Mouse (Mus musculus) midbrain, embryonic 14.5 days (tissue): Measurements from ENCODE around the gene Carns1. TPM values are rescaled to one million over a fixed set of nuclear protein-coding genes. Genes with fewer than 3 reads are reported as not detected.

Source experiments
- ATAC-seq: fragments of 200-750 bp; cut with Nextera tagmentation; 2 replicates; pipeline ENCODE4 v1.8.0; 2017; ENCODE audit warnings: moderate number of reproducible peaks, moderate library complexity; ENCODE audit not compliant: low FRiP score, low TSS enrichment
- DNase-seq: peaks from one replicate; pipeline ENCODE4 v3.0.0-alpha.2; 2015
- H3K27ac ChIP-seq: fragments of 300-500 bp; sonication (generic); replicated peaks from 2 replicates; pipeline ENCODE4 v1.5.1; 2014; ENCODE audit warnings: mild to moderate bottlenecking, low read depth, low read length, moderate library complexity
- H3K27me3 ChIP-seq: fragments of 300-500 bp; sonication (generic); 2 replicates; pipeline ENCODE4 v1.6.1; 2014; ENCODE audit warnings: low read length, control low read depth, mixed read lengths; ENCODE audit not compliant: control insufficient read depth, insufficient read depth
- H3K36me3 ChIP-seq: fragments of 300-500 bp; sonication (generic); 2 replicates; pipeline ENCODE4 v1.6.1; 2014; ENCODE audit warnings: low read length, control low read depth; ENCODE audit not compliant: control insufficient read depth, insufficient read depth
- H3K4me1 ChIP-seq: fragments of 300-500 bp; sonication (generic); 2 replicates; pipeline ENCODE4 v1.6.1; 2014; ENCODE audit warnings: mild to moderate bottlenecking, antibody characterized with exemption, low read length, control low read depth; ENCODE audit not compliant: control insufficient read depth, insufficient read depth
- H3K4me2 ChIP-seq: fragments of 300-500 bp; sonication (generic); 2 replicates; pipeline ENCODE4 v1.6.1; 2014; ENCODE audit warnings: mild to moderate bottlenecking, low read length, moderate library complexity
- H3K4me3 ChIP-seq: fragments of 300-500 bp; sonication (generic); replicated peaks from 2 replicates; pipeline ENCODE4 v1.5.1; 2014; ENCODE audit warnings: low read depth, low read length
- H3K9ac ChIP-seq: fragments of 300-500 bp; sonication (generic); replicated peaks from 2 replicates; pipeline ENCODE4 v1.6.1; 2014; ENCODE audit warnings: mild to moderate bottlenecking, low read length, moderate library complexity
- H3K9me3 ChIP-seq: fragments of 300-500 bp; sonication (generic); 2 replicates; pipeline ENCODE4 v1.6.1; 2016; ENCODE audit warnings: low read length, control low read depth, mixed read lengths; ENCODE audit not compliant: control insufficient read depth
- WGBS: fragments of 180-500 bp; shearing (Covaris S2); extraction: QIAGEN DNeasy Blood & Tissue Kit; methylation state at CpG from one replicate; pipeline ENCODE4 v1.1.7; 2014; 5-methylcytosine and 5-hydroxymethylcytosine counted together
- polyA plus RNA-seq: library from polyadenylated mRNA; unstranded; fragments of >200 nt; fragmentation: Nextera tagmentation; extraction: Ambion mirVana; gene quantifications from 2 replicates; pipeline ENCODE4 v1.2.1, GENCODE M21; 2014

Gene Carns1
- polyA plus RNA-seq, 1 experiment from 2014 or later: 6.0 TPM

DNA sequence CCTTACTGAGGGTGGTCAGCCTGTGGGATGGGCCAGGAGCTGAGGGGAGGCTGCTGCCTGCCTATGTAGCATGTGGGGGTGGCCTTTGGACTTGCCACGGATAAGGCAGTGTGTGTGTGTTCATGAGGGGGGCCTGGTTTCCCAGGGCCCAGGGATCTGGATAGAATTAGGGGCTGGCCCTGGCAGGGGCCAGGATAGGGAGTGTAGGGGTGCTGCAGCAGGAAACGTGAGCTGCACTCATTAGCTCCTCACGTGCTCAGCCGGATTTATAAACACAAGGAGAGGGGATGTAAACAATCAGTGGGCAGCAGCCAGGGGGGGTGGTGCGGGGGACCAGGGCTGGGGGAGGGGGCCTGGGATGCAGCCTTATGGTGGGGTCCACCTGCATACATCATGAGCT lies 41.9 kb upstream of the Carns1 start:
- no peak overlapping the region for H3K4me2 ChIP-seq
- H3K27me3 ChIP-seq: peaks cover 40% of the 10 kb centered on the region
- no peak overlapping the region for H3K4me3 ChIP-seq
- 15% methylated on average over 5 of the region's 5 CpGs for WGBS
- ATAC-seq: no peak
- 0 out of 2 replicates have a peak, but pooled peaks cover 15% of the 10 kb centered on the region for H3K4me1 ChIP-seq
- H3K27ac ChIP-seq: no peak overlapping the region
- H3K9me3 ChIP-seq: no peaks in the 10 kb centered on the region
- no peak overlapping the region for H3K9ac ChIP-seq
- no peak for DNase-seq
- H3K36me3 ChIP-seq: no peaks in the 10 kb centered on the region

DNA sequence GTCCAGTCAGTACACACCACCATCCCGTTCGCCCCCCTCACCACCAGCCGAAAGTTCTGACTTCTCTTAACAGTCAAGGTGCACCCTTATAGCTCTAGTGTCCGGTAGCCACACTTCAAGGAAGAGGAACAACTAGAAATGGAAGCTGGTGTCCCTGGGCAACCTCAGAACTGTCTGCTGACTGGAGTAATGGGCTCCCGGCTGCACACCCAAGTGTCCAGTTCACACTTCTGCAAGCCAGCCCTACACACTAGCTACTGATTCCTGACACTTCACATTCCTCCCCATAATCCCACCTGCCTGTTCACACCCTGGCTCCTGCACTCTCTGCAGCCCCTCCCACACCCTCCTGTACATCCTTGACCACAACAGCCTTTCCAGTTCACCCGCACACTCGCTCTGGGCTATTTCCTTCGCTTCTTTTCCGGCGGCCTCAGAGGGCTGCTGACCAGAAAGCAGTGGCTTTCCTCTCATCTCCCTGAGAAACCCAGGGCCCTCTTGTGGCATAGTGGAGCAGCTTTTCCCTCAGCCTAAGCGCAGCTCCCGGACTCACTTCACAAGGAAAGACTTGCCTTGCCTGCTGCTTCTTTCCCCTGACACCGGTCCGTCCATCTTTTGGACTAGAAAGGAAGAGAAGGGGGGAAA lies 40.9 kb upstream of the Carns1 start:
- H3K9me3 ChIP-seq: no peaks in the 10 kb centered on the region
- WGBS: 22% methylated on average over 14 of the region's 14 CpGs
- no peaks in the 10 kb centered on the region for H3K36me3 ChIP-seq
- peaks cover 44% of the 10 kb centered on the region for H3K27me3 ChIP-seq
- no peak overlapping the region for H3K4me3 ChIP-seq
- 0 out of 2 replicates have a peak overlapping the region, but pooled peaks have one; percentile 3 for H3K4me2 ChIP-seq
- 0 out of 2 replicates have a peak, but pooled peaks cover 15% of the 10 kb centered on the region for H3K4me1 ChIP-seq
- H3K27ac ChIP-seq: no peak overlapping the region
- no peak for ATAC-seq
- peak; percentile 72 for DNase-seq
- no peak overlapping the region for H3K9ac ChIP-seq

DNA sequence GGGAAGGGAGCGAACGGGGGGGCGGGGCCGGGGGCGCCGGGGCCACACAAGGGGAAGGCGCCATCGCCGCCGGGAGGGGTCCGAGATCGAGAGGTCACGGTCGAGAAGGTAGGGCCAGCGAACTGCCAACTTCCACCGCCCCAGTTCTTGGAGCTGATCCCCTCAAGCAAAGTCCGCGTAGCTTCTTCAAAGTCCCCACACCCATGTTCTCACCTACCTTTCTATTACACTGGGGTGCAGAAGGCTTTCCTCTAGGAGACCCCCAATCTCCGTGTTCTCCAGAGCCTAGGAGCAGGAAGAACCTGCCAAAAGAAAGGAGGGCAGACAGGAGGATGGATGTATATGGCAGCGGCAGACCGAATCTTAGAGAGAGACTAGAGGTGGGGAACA lies 40.2 kb upstream of the Carns1 start:
- peak overlapping the region; percentile 47 for H3K4me3 ChIP-seq
- peak overlapping the region; percentile 95 for H3K4me2 ChIP-seq
- DNase-seq: no peak
- peak overlapping the region; percentile 62 for H3K9ac ChIP-seq
- ATAC-seq: no peak
- H3K4me1 ChIP-seq: 0 out of 2 replicates have a peak, but pooled peaks cover 15% of the 10 kb centered on the region
- H3K27ac ChIP-seq: no peak overlapping the region
- H3K36me3 ChIP-seq: no peaks in the 10 kb centered on the region
- peaks cover 44% of the 10 kb centered on the region for H3K27me3 ChIP-seq
- 5% methylated on average over 19 of the region's 21 CpGs for WGBS
- H3K9me3 ChIP-seq: no peaks in the 10 kb centered on the region

DNA sequence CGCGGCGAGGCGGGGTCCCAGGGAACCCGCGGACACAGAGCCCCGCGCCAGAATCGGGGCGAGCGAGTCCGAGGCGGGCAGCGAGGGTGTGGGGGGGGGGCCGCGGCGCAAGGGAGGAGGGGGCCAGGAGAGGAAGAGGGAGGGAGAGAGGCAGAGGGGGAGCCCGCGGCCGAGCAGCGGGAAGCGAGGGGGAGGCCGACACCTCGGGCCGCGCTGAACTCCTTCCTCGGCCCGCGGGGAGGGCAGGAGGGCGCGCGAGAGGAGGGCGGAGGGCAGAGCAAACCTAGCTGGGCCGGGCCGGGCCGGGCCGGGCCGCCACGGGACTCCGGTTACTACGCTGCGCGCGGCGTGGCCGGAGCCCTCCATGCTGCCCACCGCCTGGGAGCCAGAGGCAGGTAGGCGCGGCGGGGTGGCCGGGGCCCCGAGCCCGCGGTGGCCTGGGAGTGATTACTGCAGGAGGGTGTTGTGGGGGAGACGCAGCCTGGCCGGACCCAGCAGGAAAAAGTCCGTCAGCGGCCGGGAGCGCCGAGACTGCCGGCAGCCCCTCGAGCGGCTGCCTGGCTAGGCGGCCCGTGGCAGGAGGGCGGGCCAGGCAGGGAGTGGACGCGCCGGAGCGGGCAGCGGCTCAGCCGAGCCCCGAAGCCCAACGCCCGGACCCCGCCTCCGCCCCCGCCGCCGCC lies 39.6 kb upstream of the Carns1 start:
- peaks cover 44% of the 10 kb centered on the region for H3K27me3 ChIP-seq
- peak overlapping the region; percentile 62 for H3K9ac ChIP-seq
- H3K27ac ChIP-seq: no peak overlapping the region
- no peak for ATAC-seq
- no peaks in the 10 kb centered on the region for H3K9me3 ChIP-seq
- peak; percentile 46 for DNase-seq
- under 1% methylated on average over 72 of the region's 81 CpGs for WGBS
- H3K36me3 ChIP-seq: no peaks in the 10 kb centered on the region
- H3K4me1 ChIP-seq: 0 out of 2 replicates have a peak, but pooled peaks cover 15% of the 10 kb centered on the region
- peak overlapping the region; percentile 95 for H3K4me2 ChIP-seq
- peak overlapping the region; percentile 47 for H3K4me3 ChIP-seq

DNA sequence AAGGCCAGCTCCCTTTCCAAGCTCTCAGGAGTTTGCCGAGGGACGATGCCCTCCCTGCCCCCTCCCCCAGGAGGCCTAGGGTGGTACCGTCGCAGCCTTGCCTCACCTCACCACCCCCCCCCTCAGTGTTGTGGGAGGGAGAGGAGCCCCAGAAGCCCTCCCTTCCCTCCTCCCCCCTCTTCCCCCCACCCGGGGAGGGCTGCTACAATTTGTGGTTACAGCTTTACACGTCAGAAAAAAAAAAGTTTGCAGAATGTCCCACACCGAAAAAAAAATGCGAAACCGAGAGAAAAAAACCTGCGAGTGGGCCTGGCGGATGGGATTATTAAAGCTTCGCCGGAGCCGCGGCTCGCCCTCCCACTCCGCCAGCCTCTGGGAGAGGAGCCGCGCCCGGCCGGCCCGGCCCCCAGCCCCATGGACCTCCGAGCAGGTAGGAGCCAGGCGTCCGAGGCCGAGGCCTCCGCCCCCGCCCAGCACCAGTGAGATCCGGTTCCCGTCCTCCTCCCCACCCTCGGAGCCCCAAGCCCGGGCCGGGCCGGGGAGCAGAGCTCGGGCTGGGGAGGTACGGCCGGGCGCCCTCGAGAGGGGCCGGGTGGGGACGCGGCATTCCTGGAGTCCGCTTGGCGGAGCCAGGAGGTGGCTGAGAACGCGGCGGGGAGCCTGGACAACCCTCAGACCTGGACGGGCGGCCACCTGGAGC lies 38.9 kb upstream of the Carns1 start, which contains the start of the genes Clcf1 and AC109138.7:
TSS of gene Clcf1 (plus strand) at position 168 of the 700 bp plus-strand sequence.
TSS of gene AC109138.7 (plus strand) at position 287 of the 700 bp plus-strand sequence.
- peak; percentile 56 for DNase-seq
- H3K27ac ChIP-seq: no peak within 1 kb of the TSS

DNA sequence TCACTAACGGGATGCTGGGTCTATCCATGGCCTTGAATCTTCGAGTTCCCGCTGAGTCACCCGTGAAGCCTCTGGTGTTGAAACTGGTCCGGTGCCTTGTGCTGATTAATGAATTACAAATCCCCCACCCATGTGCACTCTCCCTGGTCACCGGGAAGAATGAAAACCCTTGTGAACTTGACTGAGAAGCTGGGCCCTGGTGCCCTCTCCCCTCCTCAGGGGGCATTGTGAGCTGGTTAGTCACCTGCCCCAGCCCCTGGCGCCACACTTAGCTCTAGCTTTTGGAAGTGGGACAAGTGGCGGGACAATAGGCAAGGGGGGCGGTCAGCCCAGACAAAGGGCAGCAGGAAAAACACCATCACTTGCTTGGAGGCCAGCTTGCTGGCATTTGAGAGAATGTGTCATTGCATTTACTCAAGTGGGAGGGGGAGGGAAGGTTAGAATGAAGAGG lies 38.3 kb upstream of the Carns1 start:
- H3K4me2 ChIP-seq: peak overlapping the region; percentile 95
- no peaks in the 10 kb centered on the region for H3K36me3 ChIP-seq
- no peak for DNase-seq
- ATAC-seq: no peak
- H3K27me3 ChIP-seq: peaks cover 44% of the 10 kb centered on the region
- H3K4me3 ChIP-seq: peak overlapping the region; percentile 47; the same call in 1 of the 2 replicates
- H3K4me1 ChIP-seq: 0 out of 2 replicates have a peak, but pooled peaks cover 15% of the 10 kb centered on the region
- no peak overlapping the region for H3K9ac ChIP-seq
- no peaks in the 10 kb centered on the region for H3K9me3 ChIP-seq
- no peak overlapping the region for H3K27ac ChIP-seq
- WGBS: 4% methylated on average over 9 of the region's 9 CpGs

More for the DNA sequence above, 38.9 kb upstream of the Carns1 start, which contains the start of the genes Clcf1 and AC109138.7:
- Histone ChIP-seq H3K4me2 (peak within 1 kb of the TSS; percentile 95), H3K27me3 (peaks cover 44% of the 10 kb centered on the region), H3K4me1 (0 out of 2 replicates have a peak, but pooled peaks cover 15% of the 10 kb centered on the region), H3K9me3 (no peaks in the 10 kb centered on the region), H3K36me3 (no peaks in the 10 kb centered on the region), H3K9ac (peak within 1 kb of the TSS; percentile 62), H3K4me3 (peak within 1 kb of the TSS; percentile 47)
- ATAC-seq: peak; percentile 48
- WGBS: under 1% methylated on average over 49 of the region's 49 CpGs

DNA sequence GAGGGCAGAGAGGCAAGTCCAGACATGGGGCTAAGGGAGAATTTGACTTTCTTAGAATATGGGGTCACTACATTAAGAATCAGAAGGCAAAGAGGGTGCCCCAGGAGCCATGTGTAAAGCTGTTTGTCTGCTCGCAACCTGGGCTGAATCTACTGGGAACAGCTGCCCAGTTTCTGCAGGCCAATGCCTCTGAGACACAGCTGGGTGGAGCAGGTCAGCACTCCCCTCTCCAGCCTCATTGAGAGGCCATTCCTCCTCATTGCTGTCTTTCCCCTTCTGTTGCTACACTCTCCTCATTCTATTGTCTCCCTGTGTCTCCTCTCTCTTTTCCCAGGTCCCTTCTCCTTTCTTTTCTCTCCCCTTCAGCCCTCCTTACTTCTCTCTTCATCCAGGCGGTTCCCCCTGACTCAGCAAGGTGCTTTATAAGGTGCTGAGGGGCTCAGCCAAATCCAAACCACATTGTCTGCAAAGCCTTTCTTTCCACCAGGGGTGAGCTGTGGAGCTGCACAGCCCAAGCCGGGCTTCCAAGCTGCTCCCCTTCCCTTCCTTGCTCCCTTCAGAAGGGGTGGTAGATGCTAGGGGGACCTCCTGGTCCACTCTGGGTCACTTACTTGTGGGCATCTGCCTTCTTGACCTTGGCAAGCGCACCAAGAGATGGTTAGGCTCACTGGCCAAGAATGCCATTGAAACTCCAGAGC lies 36.8 kb upstream of the Carns1 start:
- H3K9ac ChIP-seq: no peak overlapping the region
- H3K9me3 ChIP-seq: no peaks in the 10 kb centered on the region
- ATAC-seq (no peak), DNase-seq (no peak)
- no peak overlapping the region for H3K27ac ChIP-seq
- 0 out of 2 replicates have a peak, but pooled peaks cover 15% of the 10 kb centered on the region for H3K4me1 ChIP-seq
- no peaks in the 10 kb centered on the region for H3K36me3 ChIP-seq
- no peak overlapping the region for H3K4me2 ChIP-seq
- peaks cover 42% of the 10 kb centered on the region for H3K27me3 ChIP-seq
- no peak overlapping the region for H3K4me3 ChIP-seq
- 19% methylated on average over 4 of the region's 4 CpGs for WGBS

DNA sequence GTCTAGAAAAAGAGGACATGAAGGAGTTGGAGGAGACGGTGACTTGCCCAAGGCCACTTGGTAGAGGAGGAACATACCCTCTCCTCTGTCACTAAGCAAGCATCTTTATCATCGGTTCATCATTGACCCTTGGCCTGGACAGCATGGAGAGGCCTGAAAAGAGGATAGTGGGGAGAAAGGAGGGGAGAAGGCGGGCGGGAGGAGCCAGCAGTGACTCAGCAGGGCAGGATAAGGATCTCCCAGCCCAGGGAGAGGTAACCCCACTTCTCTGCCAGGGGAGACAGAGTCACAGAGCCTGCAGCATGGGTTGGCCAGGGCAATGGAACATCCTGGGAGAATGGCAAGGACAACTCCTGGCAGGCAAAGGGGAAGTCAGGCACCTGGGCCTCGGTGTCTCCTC lies 33.3 kb upstream of the Carns1 start:
- no peak overlapping the region for H3K4me3 ChIP-seq
- no peaks in the 10 kb centered on the region for H3K36me3 ChIP-seq
- WGBS: 82% methylated on average over 5 of the region's 5 CpGs
- H3K27me3 ChIP-seq: peaks cover 12% of the 10 kb centered on the region
- H3K9me3 ChIP-seq: no peaks in the 10 kb centered on the region
- no peak overlapping the region for H3K27ac ChIP-seq
- no peak for ATAC-seq
- no peak for DNase-seq
- H3K9ac ChIP-seq: no peak overlapping the region
- 0 out of 2 replicates have a peak, but pooled peaks cover 1% of the 10 kb centered on the region for H3K4me1 ChIP-seq
- no peak overlapping the region for H3K4me2 ChIP-seq
